Mouse (Mus musculus) liver, embryonic 14.5 days (tissue): ENCODE data around the gene Zbtb7a. TPM values are rescaled to one million over a fixed set of nuclear protein-coding genes. Genes with fewer than 3 reads are reported as not detected.

Source experiments
- ATAC-seq: fragments of 200-750 bp; cut with Nextera tagmentation; 2 replicates; pipeline ENCODE4 v1.8.0; 2017; ENCODE audit warnings: moderate number of reproducible peaks, mild to moderate bottlenecking, moderate library complexity; ENCODE audit not compliant: insufficient read depth
- DNase-seq, 3 experiments: peaks; one replicate each; pipeline ENCODE4 v3.0.0-alpha.2; 2012 to 2013; ENCODE audit warnings: low read depth in 3 of 3, low spot score in 3 of 3
- H3K27ac ChIP-seq: fragments of 300-500 bp; sonication (generic); 2 replicates; pipeline ENCODE4 v1.5.1; 2014; ENCODE audit warnings: moderate library complexity, mild to moderate bottlenecking, control low read depth, inconsistent platforms
- H3K27me3 ChIP-seq: fragments of 300-500 bp; sonication (generic); 2 replicates; pipeline ENCODE4 v1.6.1; 2014; ENCODE audit warnings: mild to moderate bottlenecking, low read length, moderate library complexity; ENCODE audit not compliant: control insufficient read depth, insufficient read depth
- H3K36me3 ChIP-seq: fragments of 300-500 bp; sonication (generic); replicated peaks from 2 replicates; pipeline ENCODE4 v1.6.1; 2014; ENCODE audit warnings: low read depth; ENCODE audit not compliant: control insufficient read depth, insufficient read depth
- H3K4me1 ChIP-seq, 2 experiments: fragments of 200-500 bp in 1 of 2; fragments of 300-500 bp in 1 of 2; sonication (generic) in 1 of 2; replicated peaks; 2 replicates each; pipeline ENCODE4 v1.6.1; 2012 to 2014; ENCODE audit warnings: antibody characterized with exemption in 1 of 2, inconsistent platforms in 1 of 2, low read length in 1 of 2; ENCODE audit not compliant: control insufficient read depth in 2 of 2, insufficient read depth in 2 of 2
- H3K4me2 ChIP-seq: fragments of 300-500 bp; sonication (generic); 2 replicates; pipeline ENCODE4 v1.6.1; 2014; ENCODE audit warnings: low read depth, mild to moderate bottlenecking, control low read depth, moderate library complexity
- H3K4me3 ChIP-seq, 2 experiments: fragments of 200-500 bp in 1 of 2; fragments of 300-500 bp in 1 of 2; sonication (generic) in 1 of 2; 2 replicates each; pipeline ENCODE4 v1.5.1; 2012 to 2014; ENCODE audit warnings: low read depth in 2 of 2, low read length in 2 of 2, mild to moderate bottlenecking in 2 of 2, control low read depth in 1 of 2, inconsistent platforms in 1 of 2, moderate library complexity in 1 of 2; ENCODE audit not compliant: insufficient read depth in 1 of 2
- H3K9ac ChIP-seq: fragments of 300-500 bp; sonication (generic); replicated peaks from 2 replicates; pipeline ENCODE4 v1.6.1; 2014; ENCODE audit warnings: mild to moderate bottlenecking, control low read depth, moderate library complexity
- H3K9me3 ChIP-seq: fragments of 300-500 bp; sonication (generic); 2 replicates; pipeline ENCODE4 v1.6.1; 2016; ENCODE audit warnings: low read length, mixed read lengths; ENCODE audit not compliant: control insufficient read depth
- CTCF ChIP-seq: IDR thresholded peaks from 2 replicates; pipeline ENCODE4 v1.5.1; 2016; ENCODE audit warnings: antibody characterized with exemption, low read depth, control low read depth
- EP300 ChIP-seq: IDR thresholded peaks from 2 replicates; pipeline ENCODE4 v1.6.1; 2016; ENCODE audit warnings: antibody characterized with exemption, low read depth
- WGBS: fragments of 180-500 bp; shearing (Covaris S2); extraction: QIAGEN DNeasy Blood & Tissue Kit; methylation state at CpG from one replicate; pipeline ENCODE4 v1.1.7; 2014; ENCODE audit not compliant: insufficient replicate concordance; 5-methylcytosine and 5-hydroxymethylcytosine counted together
- polyA plus RNA-seq, 2 experiments: library from polyadenylated mRNA; depleted of rRNA in 1 of 2; stranded (reverse) in 1 of 2; unstranded in 1 of 2; fragments of >200 nt; fragmentation: Nextera tagmentation in 1 of 2; extraction: Ambion mirVana in 1 of 2; gene quantifications; 2 replicates each; pipeline versions ENCODE4 v1.2.1 to v1.2.3; 2012 to 2014

Zbtb7a gene
- polyA plus RNA-seq, 2 experiments = 15.2 to 25.1 TPM

GRCm38 (mm10) chr10:81120650-81121049 lies 14.4 kb upstream of the Zbtb7a start:
- no peak for TF ChIP-seq EP300
- no peak for TF ChIP-seq CTCF

GRCm38 (mm10) chr10:81122889-81123288 lies 12.1 kb upstream of the Zbtb7a start:
- DNase-seq (no peak), ATAC-seq (peak; percentile 38; the same call in 1 of the 2 replicates)
- no peak for TF ChIP-seq EP300
- TF ChIP-seq CTCF = no peak
- Histone ChIP-seq H3K27ac (no peak overlapping the region), H3K4me2 (no peak overlapping the region), H3K4me3 (no peak overlapping the region), H3K27me3 (no peaks in the 10 kb centered on the region), H3K9ac (no peak overlapping the region), H3K9me3 (no peaks in the 10 kb centered on the region), H3K36me3 (peaks cover 45% of the 10 kb centered on the region), H3K4me1 (peaks cover 2 to 6% of the 10 kb centered on the region in 2 experiments; a peak in 3 of 4 replicates)
- WGBS = 52% methylated on average over 2 of the region's 2 CpGs

More at GRCm38 (mm10) chr10:81120650-81121049, 14.4 kb upstream of the Zbtb7a start:
- 86% methylated on average over 7 of the region's 7 CpGs for WGBS
- H3K4me1 ChIP-seq = peaks cover 2 to 6% of the 10 kb centered on the region in 2 experiments; a peak in 3 of 4 replicates
- ATAC-seq = no peak
- H3K27ac ChIP-seq = no peak overlapping the region
- H3K9me3 ChIP-seq = no peaks in the 10 kb centered on the region
- no peak overlapping the region for H3K4me3 ChIP-seq
- H3K4me2 ChIP-seq = no peak overlapping the region
- H3K36me3 ChIP-seq = peaks cover 56% of the 10 kb centered on the region
- DNase-seq = no peak
- no peaks in the 10 kb centered on the region for H3K27me3 ChIP-seq
- no peak overlapping the region for H3K9ac ChIP-seq

GRCm38 (mm10) chr10:81123500-81123899 lies 11.5 kb upstream of the Zbtb7a start:
- no peak for ATAC-seq
- H3K9me3 ChIP-seq = no peaks in the 10 kb centered on the region
- no peak for TF ChIP-seq EP300
- 73% methylated on average over 11 of the region's 11 CpGs for WGBS
- no peak for DNase-seq
- peaks cover 2 to 11% of the 10 kb centered on the region in 2 experiments for H3K4me1 ChIP-seq
- H3K9ac ChIP-seq = no peak overlapping the region
- no peak overlapping the region for H3K27ac ChIP-seq
- no peak overlapping the region for H3K4me2 ChIP-seq
- H3K4me3 ChIP-seq = no peak overlapping the region
- H3K27me3 ChIP-seq = no peaks in the 10 kb centered on the region
- peaks cover 42% of the 10 kb centered on the region for H3K36me3 ChIP-seq

- H3K4me3 ChIP-seq = peak overlapping the region; percentile 80
- H3K9me3 ChIP-seq = no peaks in the 10 kb centered on the region
- peak overlapping the region; percentile 99 for H3K9ac ChIP-seq
- ATAC-seq (no peak), DNase-seq (peak; percentile 58 to 66 (median 64))
- H3K4me2 ChIP-seq = peak overlapping the region; percentile 93
- 4% methylated on average over 16 of the region's 16 CpGs for WGBS
- peaks cover 20 to 27% of the 10 kb centered on the region in 2 experiments for H3K4me1 ChIP-seq
- no peaks in the 10 kb centered on the region for H3K36me3 ChIP-seq
- no peaks in the 10 kb centered on the region for H3K27me3 ChIP-seq
- peak overlapping the region; percentile 80 for H3K27ac ChIP-seq
- TF ChIP-seq EP300 (no peak), CTCF (peak; percentile 18)
These were observed 836 bp upstream of the Zbtb7a start for GRCm38 (mm10) chr10:81134181-81134587.

GRCm38 (mm10) chr10:81135831-81136705 lies 1.0 kb downstream of the Zbtb7a start:
- H3K4me3 ChIP-seq = peak overlapping the region; percentile 80
- H3K36me3 ChIP-seq = no peaks in the 10 kb centered on the region; the same call in 1 of the 2 replicates
- peak; percentile 61; the same call in 1 of the 2 replicates for TF ChIP-seq EP300
- TF ChIP-seq CTCF = peak; percentile 32
- peak overlapping the region; percentile 99 for H3K9ac ChIP-seq
- DNase-seq = peak; percentile 75 to 82 (median 78)
- peak overlapping the region; percentile 93 for H3K4me2 ChIP-seq
- H3K27ac ChIP-seq = peak overlapping the region; percentile 80
- peak; percentile 72 for ATAC-seq
- under 1% methylated on average over 86 of the region's 86 CpGs for WGBS
- no peaks in the 10 kb centered on the region for H3K27me3 ChIP-seq
- no peaks in the 10 kb centered on the region for H3K9me3 ChIP-seq
- peaks cover 32 to 37% of the 10 kb centered on the region in 2 experiments for H3K4me1 ChIP-seq
